Mouse (Mus musculus): ENCODE data around the gene Gmcl1. TPM values are rescaled to one million over a fixed set of nuclear protein-coding genes. Genes with fewer than 3 reads are reported as not detected.

The Gmcl1 gene
- polyA plus RNA-seq, 1 experiment from 2014 or later = 41.0 TPM

GRCm38 (mm10) chr6:86653026-86653425 lies 80.2 kb downstream of the Gmcl1 start:
- no peaks in the 10 kb centered on the region for H3K9me3 ChIP-seq
- H3K27ac ChIP-seq = no peak overlapping the region
- 90% methylated on average over 6 of the region's 6 CpGs for WGBS
- peaks cover 69% of the 10 kb centered on the region for H3K36me3 ChIP-seq
- no peaks in the 10 kb centered on the region for H3K27me3 ChIP-seq
- no peak for ATAC-seq
- no peak overlapping the region for H3K4me3 ChIP-seq (replicated peaks)
- no peaks in the 10 kb centered on the region for H3K4me1 ChIP-seq (replicated peaks)
- no peak overlapping the region for H3K4me2 ChIP-seq (replicated peaks)
- H3K9ac ChIP-seq (replicated peaks) = no peak overlapping the region

GRCm38 (mm10) chr6:86646143-86646542 lies 87.0 kb downstream of the Gmcl1 start:
- Histone ChIP-seq H3K9ac (replicated peaks) (no peak overlapping the region), H3K36me3 (peaks cover 40% of the 10 kb centered on the region), H3K4me1 (replicated peaks) (no peaks in the 10 kb centered on the region), H3K27ac (no peak overlapping the region), H3K4me3 (replicated peaks) (no peak overlapping the region), H3K4me2 (replicated peaks) (no peak overlapping the region), H3K27me3 (no peaks in the 10 kb centered on the region), H3K9me3 (no peaks in the 10 kb centered on the region)
- no peak for ATAC-seq
- 83% methylated on average over 7 of the region's 7 CpGs for WGBS

GRCm38 (mm10) chr6:86645551-86645950 lies 87.6 kb downstream of the Gmcl1 start:
- Histone ChIP-seq H3K4me2 (replicated peaks) (no peak overlapping the region), H3K4me3 (replicated peaks) (no peak overlapping the region), H3K27ac (no peak overlapping the region), H3K27me3 (no peaks in the 10 kb centered on the region), H3K36me3 (peaks cover 34% of the 10 kb centered on the region), H3K9me3 (no peaks in the 10 kb centered on the region), H3K9ac (replicated peaks) (no peak overlapping the region), H3K4me1 (replicated peaks) (no peaks in the 10 kb centered on the region)
- ATAC-seq = no peak
- WGBS = 81% methylated on average over 4 of the region's 4 CpGs

GRCm38 (mm10) chr6:86644775-86645400 lies 88.3 kb downstream of the Gmcl1 start:
- Histone ChIP-seq H3K4me2 (replicated peaks) (no peak overlapping the region), H3K4me1 (replicated peaks) (no peaks in the 10 kb centered on the region), H3K9me3 (no peaks in the 10 kb centered on the region), H3K27me3 (no peaks in the 10 kb centered on the region), H3K27ac (no peak overlapping the region), H3K9ac (replicated peaks) (no peak overlapping the region), H3K36me3 (peaks cover 27% of the 10 kb centered on the region), H3K4me3 (replicated peaks) (no peak overlapping the region)
- 94% methylated on average over 3 of the region's 3 CpGs for WGBS
- ATAC-seq = no peak

Other genes starting within 250 kb of the Gmcl1 start
- 246 and 342 TPM in 2 replicates for gene Pcbp1, start 207.1 kb downstream of the Gmcl1 start, polyA plus RNA-seq (2015; fragmentation: Nextera tagmentation; extraction: Ambion mirVana)
- 0.50 and 0.59 TPM in 2 replicates for gene Asprv1, start 105.2 kb downstream of the Gmcl1 start, polyA plus RNA-seq (2015; fragmentation: Nextera tagmentation; extraction: Ambion mirVana)
- 26.3 and 27.9 TPM in 2 replicates for gene Mxd1, start 64.2 kb downstream of the Gmcl1 start, polyA plus RNA-seq (2015; fragmentation: Nextera tagmentation; extraction: Ambion mirVana)
- 117 and 125 TPM in 2 replicates for gene Snrnp27, start 48.9 kb downstream of the Gmcl1 start, polyA plus RNA-seq (2015; fragmentation: Nextera tagmentation; extraction: Ambion mirVana)
- 3.2 and 3.4 TPM in 2 replicates for gene Anxa4, start 60.2 kb upstream of the Gmcl1 start, polyA plus RNA-seq (2015; fragmentation: Nextera tagmentation; extraction: Ambion mirVana)
- gene Aak1, start 116.1 kb upstream of the Gmcl1 start, polyA plus RNA-seq (2015; fragmentation: Nextera tagmentation; extraction: Ambion mirVana) = 32.1 and 34.4 TPM in 2 replicates